In genomic region chr16:32456761-32457160, GRCm38 (mm10) we compare ENCODE assay signal across 30 mouse cellular contexts. TPM values are rescaled to one million over a fixed set of nuclear protein-coding genes. Genes with fewer than 3 reads are reported as not detected.
"Had no signal": no experiment of that assay in that cellular context is flagged by ENCODE, and none has a peak within 500 bp of the region (broad histone marks: within the 10 kb centered on the region; RNA-seq: fewer than 3 reads in every experiment).

No protein-coding gene starts in this region.

- H3K9ac ChIP-seq: limb, embryonic 13.5 days; liver, embryonic 15.5 days; stomach, embryonic 15.5 days had no signal

- H3K9me3 ChIP-seq: limb, embryonic 10.5 days; limb, embryonic 13.5 days; liver, embryonic 15.5 days; stomach, embryonic 15.5 days had no signal

- ATAC-seq: hindbrain, postnatal 0 days; inflammation-experienced regulatory T-cells, adult 6 months had no signal

- H3K27ac ChIP-seq: hindbrain, postnatal 0 days; limb, embryonic 10.5 days; limb, embryonic 13.5 days; stomach, embryonic 15.5 days had no signal

- H3K27me3 ChIP-seq: limb, embryonic 13.5 days; liver, embryonic 15.5 days; stomach, embryonic 15.5 days had no signal

- DNase-seq: kidney, adult 18-20 months; kidney, postnatal 14 days; lung, adult 2 months; lung, postnatal 14 days; lung, postnatal 4 days; midbrain, embryonic 14.5 days; right cerebral cortex, postnatal 14 days; right cerebral cortex, postnatal 4 days; spleen, adult 18-20 months; thymus, adult 2 months; thymus, postnatal 14 days; thymus, postnatal 4 days had no signal

- H3K4me1 ChIP-seq: stomach, embryonic 15.5 days had no signal

- H3K36me3 ChIP-seq: stomach, embryonic 15.5 days had no signal

- H3K4me2 ChIP-seq: limb, embryonic 13.5 days; liver, embryonic 15.5 days; midbrain, embryonic 11.5 days; stomach, embryonic 15.5 days had no signal

- H3K4me3 ChIP-seq: limb, embryonic 10.5 days; limb, embryonic 13.5 days; liver, embryonic 15.5 days; stomach, embryonic 15.5 days had no signal

RNA-seq across cellular contexts. Expression of gene Slc51a, which starts 30.9 kb away (rescaled TPM):
- total RNA-seq: hindbrain, postnatal 0 days; layer of hippocampus, adult 18-20 months; layer of hippocampus, postnatal 14 days; left cerebral cortex, adult 18-20 months; left cerebral cortex, postnatal 25 days; midbrain, postnatal 0 days had no signal
- polyA plus RNA-seq: hindbrain, postnatal 0 days; inflammation-experienced regulatory T-cells, adult 6 months; midbrain, embryonic 14.5 days had no signal

RNA-seq across cellular contexts. Expression of gene Zdhhc19, which starts 39.3 kb away (rescaled TPM):
- total RNA-seq: hindbrain, postnatal 0 days; layer of hippocampus, adult 18-20 months; layer of hippocampus, postnatal 14 days; left cerebral cortex, adult 18-20 months; left cerebral cortex, postnatal 25 days; megakaryocyte progenitor cell, adult 5-6 weeks; midbrain, postnatal 0 days had no signal
- polyA plus RNA-seq: kidney, embryonic 16.5 days; limb, embryonic 10.5 days; limb, embryonic 13.5 days; liver, embryonic 15.5 days; lung, adult 2 months; lung, embryonic 16.5 days; midbrain, embryonic 11.5 days; midbrain, embryonic 14.5 days; neural tube, embryonic 11.5 days; neural tube, embryonic 14.5 days; thymus, adult 2 months had no signal

RNA-seq across cellular contexts. Expression of gene Tm4sf19, which starts 56.5 kb away (rescaled TPM):
- total RNA-seq: hindbrain, postnatal 0 days; layer of hippocampus, adult 18-20 months; layer of hippocampus, postnatal 14 days; left cerebral cortex, adult 18-20 months; megakaryocyte progenitor cell, adult 5-6 weeks; megakaryocyte-erythroid progenitor cell, adult 5-6 weeks; midbrain, postnatal 0 days had no signal
- polyA plus RNA-seq: hindbrain, postnatal 0 days; inflammation-experienced regulatory T-cells, adult 6 months; kidney, embryonic 16.5 days; limb, embryonic 10.5 days; limb, embryonic 13.5 days; liver, embryonic 15.5 days; lung, adult 2 months; lung, embryonic 16.5 days; midbrain, embryonic 11.5 days; midbrain, embryonic 14.5 days; midbrain, postnatal 0 days; neural tube, embryonic 11.5 days; neural tube, embryonic 14.5 days; stomach, embryonic 15.5 days had no signal
